Mouse (Mus musculus): Measurements from ENCODE around the gene Olfr923. TPM values are rescaled to one million over a fixed set of nuclear protein-coding genes. Genes with fewer than 3 reads are reported as not detected.
"Not testable (repeated sequence)": the region's sequence is repeated elsewhere in the genome, so short reads cannot be mapped to it uniquely, and the experiment has no call there.

Gene Olfr923
- polyA plus RNA-seq, 1 experiment from 2014 or later: not detected

DNA sequence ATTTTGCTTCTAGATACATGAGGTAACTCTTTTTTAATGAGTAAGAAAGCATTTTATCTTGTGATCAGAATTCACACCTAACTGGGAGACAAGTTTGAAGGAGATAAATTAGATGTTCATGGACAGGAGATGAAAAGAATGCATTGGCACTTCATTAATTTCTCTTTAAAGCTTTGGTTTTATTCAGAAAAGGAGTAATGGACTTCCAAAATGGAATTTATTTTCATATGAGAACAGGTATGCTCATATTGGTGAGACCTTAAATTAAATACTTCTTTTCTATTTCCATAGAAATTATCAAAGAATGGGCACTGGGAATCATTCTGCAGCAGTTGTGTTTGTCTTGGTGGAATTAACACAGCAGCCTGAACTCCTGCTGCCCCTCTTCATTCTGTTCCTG, 28.4 kb downstream of the Olfr923 start, which contains the start of gene Olfr26:
TSS of gene Olfr26 (plus strand) at position 301 of the 400 bp plus-strand sequence.
- Histone ChIP-seq H3K9me3 (ENCODE audit: low read depth, low read length) (no peaks in the 10 kb centered on the region), H3K27me3 (ENCODE audit: insufficient read depth, low read length) (no peaks in the 10 kb centered on the region), H3K27ac (ENCODE audit: low read depth) (no peak within 1 kb of the TSS), H3K4me2 (no peak within 1 kb of the TSS), H3K4me3 (ENCODE audit: low read depth, low read length) (no peak within 1 kb of the TSS), H3K9ac (no peak within 1 kb of the TSS), H3K36me3 (ENCODE audit: insufficient read depth) (no peaks in the 10 kb centered on the region), H3K4me1 (ENCODE audit: insufficient read depth) (no peaks in the 10 kb centered on the region)
- no peak for TF ChIP-seq CTCF (IDR thresholded peaks at IDR 0.05; ENCODE audit: low read depth)
- DNase-seq (no peak), ATAC-seq (ENCODE audit: insufficient read depth) (no peak)

DNA sequence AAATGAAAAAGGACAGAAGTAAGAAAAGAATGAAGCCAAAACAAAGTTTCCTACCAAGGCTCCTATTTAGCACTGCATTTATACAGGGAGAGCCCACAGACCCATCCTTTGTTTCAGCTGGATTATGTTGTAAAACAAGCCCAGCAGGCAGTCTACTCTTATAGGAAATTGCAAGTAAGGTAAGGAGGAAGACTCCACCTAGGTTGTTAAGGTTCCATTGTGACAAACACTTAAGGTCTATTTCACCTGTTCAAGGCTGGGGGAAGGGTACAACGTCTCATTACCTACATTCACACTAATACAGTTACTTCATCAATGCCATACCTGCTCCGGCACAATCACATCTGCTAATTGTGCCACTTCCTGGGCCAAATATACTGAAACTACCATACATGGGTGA, 48.5 kb downstream of the Olfr923 start:
- not testable (repeated sequence) for H3K9me3 ChIP-seq (ENCODE audit: low read depth, low read length); H3K27me3 ChIP-seq (ENCODE audit: insufficient read depth, low read length); H3K4me2 ChIP-seq; H3K4me1 ChIP-seq (ENCODE audit: insufficient read depth); H3K9ac ChIP-seq; H3K27ac ChIP-seq (ENCODE audit: low read depth); ATAC-seq (ENCODE audit: insufficient read depth); H3K36me3 ChIP-seq (ENCODE audit: insufficient read depth); H3K4me3 ChIP-seq (ENCODE audit: low read depth, low read length); DNase-seq
- WGBS: 50% methylated on average over 2 of the region's 2 CpGs

DNA sequence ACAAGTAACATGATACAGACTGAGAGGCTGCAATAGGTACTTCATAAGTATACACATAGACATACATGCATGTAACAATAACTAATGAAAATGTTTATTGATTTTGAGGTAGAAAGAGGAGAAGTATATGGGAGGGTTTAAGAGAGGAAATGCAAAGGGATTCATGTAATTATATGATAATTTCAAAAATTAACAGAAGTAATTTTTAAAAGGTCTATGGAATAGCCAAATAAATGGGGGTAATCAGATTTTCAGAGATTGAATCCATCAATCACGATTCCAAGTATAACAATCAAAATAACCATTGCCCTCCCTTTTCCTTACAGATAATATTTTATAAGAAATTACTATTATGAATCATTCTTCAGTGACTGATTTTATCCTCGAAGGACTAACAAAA, 50.5 kb downstream of the Olfr923 start, which contains the start of gene Olfr926:
TSS of gene Olfr926 (plus strand) at position 301 of the 400 bp plus-strand sequence.
- Histone ChIP-seq H3K4me3 (ENCODE audit: low read depth, low read length) (no peak within 1 kb of the TSS), H3K4me2 (no peak within 1 kb of the TSS), H3K27me3 (ENCODE audit: insufficient read depth, low read length) (no peaks in the 10 kb centered on the region), H3K36me3 (ENCODE audit: insufficient read depth) (no peaks in the 10 kb centered on the region), H3K27ac (ENCODE audit: low read depth) (no peak within 1 kb of the TSS), H3K9ac (no peak within 1 kb of the TSS), H3K9me3 (ENCODE audit: low read depth, low read length) (no peaks in the 10 kb centered on the region; the same call in 1 of the 2 replicates), H3K4me1 (ENCODE audit: insufficient read depth) (no peaks in the 10 kb centered on the region)
- TF ChIP-seq CTCF (IDR thresholded peaks at IDR 0.05; ENCODE audit: low read depth): no peak
- ATAC-seq (ENCODE audit: insufficient read depth): no peak
- no peak for DNase-seq
- WGBS: 74% methylated on average over 2 of the region's 2 CpGs

Other genes starting within 250 kb of the Olfr923 start
- not detected in 2 replicates for gene Olfr912, start 246.4 kb upstream of the Olfr923 start, polyA plus RNA-seq (2014; fragmentation: Nextera tagmentation; extraction: Ambion mirVana)
- gene Olfr913, start 233.8 kb upstream of the Olfr923 start, polyA plus RNA-seq (2014; fragmentation: Nextera tagmentation; extraction: Ambion mirVana): not detected in 2 replicates
- not detected in 2 replicates for gene Olfr914, start 221.4 kb upstream of the Olfr923 start, polyA plus RNA-seq (2014; fragmentation: Nextera tagmentation; extraction: Ambion mirVana)
- not detected in 2 replicates for gene Olfr916, start 166.7 kb upstream of the Olfr923 start, polyA plus RNA-seq (2014; fragmentation: Nextera tagmentation; extraction: Ambion mirVana)
- not detected in 2 replicates for gene Olfr917, start 160.7 kb upstream of the Olfr923 start, polyA plus RNA-seq (2014; fragmentation: Nextera tagmentation; extraction: Ambion mirVana)
- not detected in 2 replicates for gene Olfr918, start 151.9 kb upstream of the Olfr923 start, polyA plus RNA-seq (2014; fragmentation: Nextera tagmentation; extraction: Ambion mirVana)
- not detected in 2 replicates for gene Olfr919, start 122.9 kb upstream of the Olfr923 start, polyA plus RNA-seq (2014; fragmentation: Nextera tagmentation; extraction: Ambion mirVana)
- gene Vwa5a, start 108.3 kb upstream of the Olfr923 start, polyA plus RNA-seq (2014; fragmentation: Nextera tagmentation; extraction: Ambion mirVana): 14.7 and 15.8 TPM in 2 replicates
- gene Olfr920, start 74.2 kb upstream of the Olfr923 start, polyA plus RNA-seq (2014; fragmentation: Nextera tagmentation; extraction: Ambion mirVana): 0.07 TPM in 1 of 2 replicates, not detected in the other
- gene Olfr921, start 53.5 kb upstream of the Olfr923 start, polyA plus RNA-seq (2014; fragmentation: Nextera tagmentation; extraction: Ambion mirVana): not detected in 2 replicates
- not detected in 2 replicates for gene Olfr922, start 11.9 kb upstream of the Olfr923 start, polyA plus RNA-seq (2014; fragmentation: Nextera tagmentation; extraction: Ambion mirVana)
- gene Olfr924, start 17.9 kb downstream of the Olfr923 start, polyA plus RNA-seq (2014; fragmentation: Nextera tagmentation; extraction: Ambion mirVana): not detected in 2 replicates
- gene Olfr26, start 28.5 kb downstream of the Olfr923 start, polyA plus RNA-seq (2014; fragmentation: Nextera tagmentation; extraction: Ambion mirVana): not detected in 2 replicates
- gene Olfr926, start 50.6 kb downstream of the Olfr923 start, polyA plus RNA-seq (2014; fragmentation: Nextera tagmentation; extraction: Ambion mirVana): not detected in 2 replicates
- gene Olfr930, start 103.3 kb downstream of the Olfr923 start, polyA plus RNA-seq (2014; fragmentation: Nextera tagmentation; extraction: Ambion mirVana): not detected in 2 replicates
- not detected in 2 replicates for gene Olfr933, start 145.8 kb downstream of the Olfr923 start, polyA plus RNA-seq (2014; fragmentation: Nextera tagmentation; extraction: Ambion mirVana)
- not detected in 2 replicates for gene Olfr934, start 161.8 kb downstream of the Olfr923 start, polyA plus RNA-seq (2014; fragmentation: Nextera tagmentation; extraction: Ambion mirVana)
- gene Olfr935, start 173.1 kb downstream of the Olfr923 start, polyA plus RNA-seq (2014; fragmentation: Nextera tagmentation; extraction: Ambion mirVana): not detected in 2 replicates
- gene Olfr146, start 196.8 kb downstream of the Olfr923 start, polyA plus RNA-seq (2014; fragmentation: Nextera tagmentation; extraction: Ambion mirVana): not detected in 2 replicates
- not detected in 2 replicates for gene Olfr937, start 238.4 kb downstream of the Olfr923 start, polyA plus RNA-seq (2014; fragmentation: Nextera tagmentation; extraction: Ambion mirVana)